ENCODE assay signal across 20 mouse cellular contexts in the genomic region with DNA sequence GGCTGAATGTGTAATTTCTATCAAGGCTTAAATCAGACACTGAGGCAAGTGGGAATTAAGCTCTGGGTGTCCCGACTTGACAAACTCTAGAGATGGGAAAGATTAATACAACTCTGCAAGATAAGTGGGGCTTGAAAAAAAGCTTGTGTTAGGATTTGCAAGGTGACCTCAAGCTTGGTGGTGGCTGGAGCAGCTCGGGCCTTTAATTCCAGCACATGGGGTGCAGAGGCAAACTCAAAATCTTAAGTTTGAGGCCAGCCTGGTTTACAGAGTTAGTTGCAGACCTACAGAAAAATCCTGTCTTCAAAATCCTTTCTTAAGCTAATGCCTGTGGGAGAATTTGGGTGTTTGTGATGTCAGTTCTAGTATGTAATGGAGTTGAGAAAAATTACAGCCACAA. TPM values are rescaled to one million over a fixed set of nuclear protein-coding genes. Genes with fewer than 3 reads are reported as not detected.
DNase-seq lines count a peak whose midpoint lies in the region; ATAC-seq and TF ChIP-seq lines count a peak whose summit lies in the region.
"Had no signal": no experiment of that assay in that cellular context is flagged by ENCODE, and none has a peak within 500 bp of the region (broad histone marks: within the 10 kb centered on the region; RNA-seq: fewer than 3 reads in every experiment).

No protein-coding gene starts in this region.

- H3K36me3 ChIP-seq in CH12.LX (replicated peaks in 1 of 2; ENCODE audit: control insufficient read depth in 1 of 2, insufficient read depth in 1 of 2, low read length in 1 of 2): peaks cover 55 to 62% of the 10 kb centered on the region in 2 experiments
- H3K36me3 ChIP-seq in E14TG2a.4 (ENCODE audit: insufficient read depth, low read length): peaks cover 72% of the 10 kb centered on the region
- H3K36me3 ChIP-seq in MEL (ENCODE audit: control insufficient read depth in 1 of 2, insufficient read depth in 2 of 2, low read length in 2 of 2): peaks cover 25 to 36% of the 10 kb centered on the region in 2 experiments
- H3K36me3 ChIP-seq in liver, embryonic 15.5 days (replicated peaks): peaks cover 63% of the 10 kb centered on the region
- H3K36me3 ChIP-seq in forebrain, embryonic 12.5 days (replicated peaks): peaks cover 62% of the 10 kb centered on the region

- H3K4me1 ChIP-seq in CH12.LX (ENCODE audit: control insufficient read depth in 1 of 2, insufficient read depth in 2 of 2): peaks cover 3 to 36% of the 10 kb centered on the region in 2 experiments; a peak in 2 of 4 replicates
- peaks cover 46% of the 10 kb centered on the region for H3K4me1 ChIP-seq in E14TG2a.4 (replicated peaks; ENCODE audit: low read depth, low read length)
- peaks cover 2 to 14% of the 10 kb centered on the region in 2 experiments; a peak in 3 of 4 replicates for H3K4me1 ChIP-seq in MEL (ENCODE audit: control insufficient read depth in 1 of 2, insufficient read depth in 2 of 2, low read length in 2 of 2)
- H3K4me1 ChIP-seq in liver, embryonic 15.5 days (replicated peaks): peaks cover 47% of the 10 kb centered on the region
- peaks cover 23% of the 10 kb centered on the region for H3K4me1 ChIP-seq in forebrain, embryonic 12.5 days

- TF ChIP-seq CTCF in CH12.LX (conservative IDR thresholded peaks at IDR 0.05 in 1 of 2, IDR thresholded peaks at IDR 0.05 in 1 of 2; ENCODE audit: low read depth in 2 of 2, low read length in 2 of 2) (no peak), E14TG2a.4 (conservative IDR thresholded peaks at IDR 0.05; ENCODE audit: low read length) (no peak), MEL (IDR thresholded peaks at IDR 0.05 in 2 of 3, conservative IDR thresholded peaks at IDR 0.05 in 1 of 3; ENCODE audit: control insufficient read depth in 1 of 3, insufficient read depth in 1 of 3, low read depth in 2 of 3, low read length in 3 of 3, poor library complexity in 1 of 3, severe bottlenecking in 1 of 3) (no peak)

- TF ChIP-seq POLR2A in CH12.LX (IDR thresholded peaks at IDR 0.05; ENCODE audit: low read depth, low read length): peak; percentile 2; the same call in 1 of the 2 replicates
- TF ChIP-seq POLR2A in MEL (IDR thresholded peaks at IDR 0.05; ENCODE audit: control insufficient read depth in 1 of 2, insufficient read depth in 1 of 2, low read depth in 1 of 2, low read length in 2 of 2, poor library complexity in 1 of 2): no peak

- H3K79me2 ChIP-seq in CH12.LX (replicated peaks; ENCODE audit: control insufficient read depth, extremely low read depth, insufficient read depth, poor library complexity, severe bottlenecking) (peaks cover 35% of the 10 kb centered on the region), MEL (ENCODE audit: control insufficient read depth, insufficient read depth, low read length, poor library complexity) (peaks cover 36% of the 10 kb centered on the region)

- H3K9ac ChIP-seq in CH12.LX (ENCODE audit: insufficient read depth, low read depth) (peak overlapping the region; percentile 96; the same call in 1 of the 2 replicates), MEL (ENCODE audit: control insufficient read depth, low read depth, low read length, poor library complexity, severe bottlenecking) (peak overlapping the region; percentile 96)
- H3K9ac ChIP-seq in liver, embryonic 15.5 days: no peak overlapping the region
- H3K9ac ChIP-seq in forebrain, embryonic 12.5 days: no peak overlapping the region
- H3K9ac ChIP-seq: embryonic facial prominence, embryonic 12.5 days; heart, embryonic 13.5 days; hindbrain, embryonic 12.5 days had no signal

- H3K4me3 ChIP-seq in CH12.LX (replicated peaks in 1 of 3; ENCODE audit: low read depth in 2 of 3, low read length in 2 of 3, poor library complexity in 1 of 3) (peak overlapping the region in 1 of 3 experiments; percentile 78), E14TG2a.4 (replicated peaks; ENCODE audit: low read length) (peak overlapping the region; percentile 97), MEL (ENCODE audit: control insufficient read depth in 1 of 2, insufficient read depth in 1 of 2, low read depth in 2 of 2, low read length in 2 of 2) (peak overlapping the region in 1 of 2 experiments; percentile 85; a peak in 1 of 4 replicates)
- H3K4me3 ChIP-seq in liver, embryonic 15.5 days (replicated peaks): no peak overlapping the region
- no peak overlapping the region for H3K4me3 ChIP-seq in forebrain, embryonic 12.5 days (replicated peaks)
- H3K4me3 ChIP-seq: embryonic facial prominence, embryonic 12.5 days; heart, embryonic 13.5 days; hindbrain, embryonic 12.5 days had no signal

- DNase-seq in CH12.LX (ENCODE audit: extremely low read depth) (no peak), MEL (ENCODE audit: low read depth, low spot score) (no peak)
- DNase-seq in left cerebral cortex, adult 11 months (ENCODE audit: low spot score): no peak
- DNase-seq in lung, postnatal 36 days: no peak
- DNase-seq: adrenal gland, postnatal 10 days; cerebellum, adult 11 months; cerebellum, adult 9-10 months; cerebellum, postnatal 25 days; gastrocnemius, postnatal 10 days; heart, postnatal 36 days had no signal

- dilution Hi-C loops in CH12.LX (cut with MboI; ENCODE audit: extremely low pct_ligation_motif_present, extremely low pct_unique_long_range_greater_than_20kb, low sequenced_read_pairs): no loop called here

- 58% methylated on average over 2 of the region's 2 CpGs for WGBS in liver, embryonic 15.5 days (ENCODE audit: insufficient replicate concordance)
- 93% methylated on average over 2 of the region's 2 CpGs for WGBS in forebrain, embryonic 12.5 days

- no peaks in the 10 kb centered on the region for H3K27me3 ChIP-seq in CH12.LX (replicated peaks)
- H3K27me3 ChIP-seq in E14TG2a.4 (ENCODE audit: insufficient read depth, low read length): no peaks in the 10 kb centered on the region
- H3K27me3 ChIP-seq in MEL (ENCODE audit: control insufficient read depth in 1 of 2, insufficient read depth in 2 of 2, low read length in 2 of 2): no peaks in the 10 kb centered on the region
- no peaks in the 10 kb centered on the region for H3K27me3 ChIP-seq in liver, embryonic 15.5 days
- no peaks in the 10 kb centered on the region for H3K27me3 ChIP-seq in forebrain, embryonic 12.5 days
- H3K27me3 ChIP-seq: embryonic facial prominence, embryonic 12.5 days; heart, embryonic 13.5 days; hindbrain, embryonic 12.5 days had no signal

- H3K27ac ChIP-seq in CH12.LX (ENCODE audit: insufficient read depth, low read depth): no peak overlapping the region
- H3K27ac ChIP-seq in MEL (ENCODE audit: control insufficient read depth, low read depth, low read length): peak overlapping the region; percentile 36
- no peak overlapping the region; the same call in 1 of the 2 replicates for H3K27ac ChIP-seq in liver, embryonic 15.5 days (replicated peaks)
- no peak overlapping the region for H3K27ac ChIP-seq in forebrain, embryonic 12.5 days
- H3K27ac ChIP-seq: embryonic facial prominence, embryonic 12.5 days; heart, embryonic 13.5 days; hindbrain, embryonic 12.5 days had no signal

- in situ Hi-C loops in CH12.LX (cut with MboI; ENCODE audit: low pct_ligation_motif_present, low pct_unique_long_range_greater_than_20kb, low sequenced_read_pairs): loop anchor here (25.0 kb wide), 1 partner anchor 1082 kb away; a partner anchor contains a TSS

- H3K9me3 ChIP-seq in CH12.LX (replicated peaks; ENCODE audit: low read length): no peaks in the 10 kb centered on the region
- no peaks in the 10 kb centered on the region for H3K9me3 ChIP-seq in E14TG2a.4 (ENCODE audit: low read length)
- no peaks in the 10 kb centered on the region for H3K9me3 ChIP-seq in MEL (replicated peaks; ENCODE audit: insufficient read depth, low read length)
- no peaks in the 10 kb centered on the region for H3K9me3 ChIP-seq in liver, embryonic 15.5 days (replicated peaks)
- no peaks in the 10 kb centered on the region for H3K9me3 ChIP-seq in forebrain, embryonic 12.5 days
- H3K9me3 ChIP-seq: embryonic facial prominence, embryonic 12.5 days; heart, embryonic 13.5 days; hindbrain, embryonic 12.5 days had no signal

- no peak for TF ChIP-seq EP300 in CH12.LX (IDR thresholded peaks at IDR 0.05; ENCODE audit: low read length)
- no peak for TF ChIP-seq EP300 in MEL (IDR thresholded peaks at IDR 0.05; ENCODE audit: low read depth in 1 of 2, low read length in 2 of 2)

- ATAC-seq in liver, embryonic 15.5 days (ENCODE audit: insufficient read depth): no peak
- no peak for ATAC-seq in forebrain, embryonic 12.5 days (ENCODE audit: low FRiP score)
- ATAC-seq: forebrain, embryonic 16.5 days; hindbrain, embryonic 16.5 days; inflammation-experienced regulatory T-cells, adult 6 months had no signal

- peak overlapping the region; percentile 61 for H3K4me2 ChIP-seq in CH12.LX (ENCODE audit: insufficient read depth, low read depth, poor library complexity, severe bottlenecking)
- peak overlapping the region; percentile 71 for H3K4me2 ChIP-seq in liver, embryonic 15.5 days
- no peak overlapping the region for H3K4me2 ChIP-seq in forebrain, embryonic 12.5 days
- H3K4me2 ChIP-seq: embryonic facial prominence, embryonic 12.5 days; hindbrain, embryonic 12.5 days had no signal

- TF ChIP-seq RAD21 in CH12.LX (IDR thresholded peaks at IDR 0.05; ENCODE audit: low read depth, low read length) (no peak), MEL (IDR thresholded peaks at IDR 0.05; ENCODE audit: low read depth, low read length) (no peak)

RNA-seq across cellular contexts. Expression of a gene that starts 2.7 kb away (rescaled TPM):
- 1,567 and 1,787 TPM in 2 replicates for total RNA-seq in CH12.LX (2012; rRNA removed)
- total RNA-seq in CH12.LX (2014; rRNA removed): 914 and 1,083 TPM in 2 replicates
- polyA plus RNA-seq in CH12.LX (2012; ENCODE audit: insufficient read length, low read depth): 646 and 928 TPM in 2 replicates
- total RNA-seq in MEL (2012; rRNA removed): 1,625 and 1,669 TPM in 2 replicates
- 1,000 to 10,000 TPM in 1 of 2 experiments, 100 to 1,000 TPM in 1; 923 to 1,012 TPM for polyA plus RNA-seq in MEL (2012; ENCODE audit: insufficient read depth in 1 of 2, insufficient read length in 2 of 2, low read depth in 1 of 2, low replicate concordance in 2 of 2, missing spikeins in 1 of 2)
- polyA plus RNA-seq in liver, embryonic 15.5 days (2015; fragmentation: Nextera tagmentation; extraction: Ambion mirVana): 195 and 292 TPM in 2 replicates
- polyA plus RNA-seq in forebrain, embryonic 12.5 days (2016; fragmentation: Nextera tagmentation; extraction: Ambion mirVana): 475 and 476 TPM in 2 replicates

RNA-seq across cellular contexts. Expression of a gene that starts 10.9 kb away (rescaled TPM):
- total RNA-seq in CH12.LX (2012; rRNA removed) (1.5 and 1.6 TPM in 2 replicates), CH12.LX (2014; rRNA removed) (1.3 and 1.9 TPM in 2 replicates), MEL (2012; rRNA removed) (0.08 and 0.26 TPM in 2 replicates)
- polyA plus RNA-seq in CH12.LX (2012; ENCODE audit: insufficient read length, low read depth) (3.7 and 3.9 TPM in 2 replicates), MEL (2012; ENCODE audit: insufficient read depth in 1 of 2, insufficient read length in 2 of 2, low read depth in 1 of 2, low replicate concordance in 2 of 2, missing spikeins in 1 of 2) (under 1 TPM in 1 of 2 experiments, not detected in 1; 0.13 TPM)
- polyA plus RNA-seq in liver, embryonic 15.5 days (2015; fragmentation: Nextera tagmentation; extraction: Ambion mirVana): 1.2 and 1.6 TPM in 2 replicates
- polyA plus RNA-seq in forebrain, embryonic 12.5 days (2016; fragmentation: Nextera tagmentation; extraction: Ambion mirVana): 0.45 and 1.1 TPM in 2 replicates

RNA-seq across cellular contexts. Expression of a gene that starts 24.5 kb away (rescaled TPM):
- total RNA-seq in CH12.LX (2012; rRNA removed) (12.6 and 13.1 TPM in 2 replicates), CH12.LX (2014; rRNA removed) (25.4 and 27.6 TPM in 2 replicates), MEL (2012; rRNA removed) (18.3 and 20.0 TPM in 2 replicates)
- polyA plus RNA-seq in CH12.LX (2012; ENCODE audit: insufficient read length, low read depth) (19.4 and 21.2 TPM in 2 replicates), MEL (2012; ENCODE audit: insufficient read depth in 1 of 2, insufficient read length in 2 of 2, low read depth in 1 of 2, low replicate concordance in 2 of 2, missing spikeins in 1 of 2) (10 to 100 TPM in 1 of 2 experiments, not detected in 1; 23.0 TPM)
- 11.4 and 12.2 TPM in 2 replicates for polyA plus RNA-seq in liver, embryonic 15.5 days (2015; fragmentation: Nextera tagmentation; extraction: Ambion mirVana)
- polyA plus RNA-seq in forebrain, embryonic 12.5 days (2016; fragmentation: Nextera tagmentation; extraction: Ambion mirVana): 14.7 and 14.9 TPM in 2 replicates

RNA-seq across cellular contexts. Expression of a gene that starts 55.7 kb away (rescaled TPM):
- total RNA-seq in CH12.LX (2012; rRNA removed) (0.04 TPM in 1 of 2 replicates, not detected in the other), CH12.LX (2014; rRNA removed) (0.11 TPM in 1 of 2 replicates, not detected in the other), MEL (2012; rRNA removed) (not detected in 2 replicates)
- polyA plus RNA-seq in CH12.LX (2012; ENCODE audit: insufficient read length, low read depth) (0.09 and 0.10 TPM in 2 replicates), MEL (2012; ENCODE audit: insufficient read depth in 1 of 2, insufficient read length in 2 of 2, low read depth in 1 of 2, low replicate concordance in 2 of 2, missing spikeins in 1 of 2) (not detected)
- not detected in 2 replicates for polyA plus RNA-seq in liver, embryonic 15.5 days (2015; fragmentation: Nextera tagmentation; extraction: Ambion mirVana)
- polyA plus RNA-seq in forebrain, embryonic 12.5 days (2016; fragmentation: Nextera tagmentation; extraction: Ambion mirVana): not detected in 2 replicates
- polyA plus RNA-seq: forebrain, embryonic 11.5 days; hindbrain, embryonic 12.5 days; inflammation-experienced regulatory T-cells, adult 6 months had no signal

Comparison
In these comparisons a context has a peak if more than half of its experiments do, and no peak if none do; other contexts are left out.
1. H3K9ac ChIP-seq: peak in CH12.LX (single experiment) and MEL (single experiment); none in liver, embryonic 15.5 days (single experiment) and forebrain, embryonic 12.5 days (single experiment).